Mouse (Mus musculus): ENCODE results near the gene Frat2. TPM values are rescaled to one million over a fixed set of nuclear protein-coding genes. Genes with fewer than 3 reads are reported as not detected.

The Frat2 gene
- 29.2 and 91.6 TPM in 2 replicates for polyA plus RNA-seq (2012; rRNA removed; ENCODE audit: low replicate concordance)

DNA sequence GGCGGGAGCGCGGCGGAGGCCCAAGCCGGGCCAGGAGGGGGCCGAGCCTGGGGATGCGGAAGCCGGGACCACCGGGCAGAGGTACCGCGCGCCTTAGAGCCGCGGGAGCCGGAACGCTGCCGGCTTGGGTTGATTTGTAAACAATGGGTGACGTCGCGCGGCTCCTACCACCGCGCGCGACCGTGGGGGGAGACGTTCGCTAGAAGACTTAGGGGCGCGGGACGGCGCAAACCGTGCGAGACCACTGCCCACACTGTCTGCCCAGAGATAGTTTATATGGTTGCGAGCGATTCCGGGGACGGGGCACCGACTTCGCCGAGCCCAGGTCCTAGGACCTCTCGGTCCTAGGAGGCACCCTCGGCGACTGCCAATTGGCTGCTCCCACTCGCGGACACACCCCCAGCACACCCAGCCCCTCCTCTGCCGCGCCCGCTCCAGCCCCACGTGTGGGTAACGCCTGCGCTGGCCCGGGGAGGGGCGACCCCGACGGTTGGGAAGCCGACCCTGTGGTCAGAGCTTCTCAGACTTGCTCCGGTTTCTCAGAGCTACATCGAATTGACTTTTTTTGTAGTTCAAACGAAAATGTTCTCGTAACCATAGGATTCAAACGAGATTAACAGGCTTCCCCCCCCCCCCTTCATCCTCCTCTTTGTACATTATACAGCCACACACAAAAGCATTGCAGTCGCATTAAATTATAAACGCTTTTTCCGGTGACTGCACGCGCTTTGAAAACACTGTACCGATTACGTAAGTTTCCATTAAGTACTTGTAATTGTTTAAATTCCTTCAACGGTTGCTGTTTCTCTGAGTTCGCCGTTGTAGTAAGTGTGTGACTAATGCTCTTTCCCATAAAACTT is at the start of gene Frat2:
Gene Frat2, minus strand, starts transcription at position 141 of the 860 bp plus-strand sequence.

DNA sequence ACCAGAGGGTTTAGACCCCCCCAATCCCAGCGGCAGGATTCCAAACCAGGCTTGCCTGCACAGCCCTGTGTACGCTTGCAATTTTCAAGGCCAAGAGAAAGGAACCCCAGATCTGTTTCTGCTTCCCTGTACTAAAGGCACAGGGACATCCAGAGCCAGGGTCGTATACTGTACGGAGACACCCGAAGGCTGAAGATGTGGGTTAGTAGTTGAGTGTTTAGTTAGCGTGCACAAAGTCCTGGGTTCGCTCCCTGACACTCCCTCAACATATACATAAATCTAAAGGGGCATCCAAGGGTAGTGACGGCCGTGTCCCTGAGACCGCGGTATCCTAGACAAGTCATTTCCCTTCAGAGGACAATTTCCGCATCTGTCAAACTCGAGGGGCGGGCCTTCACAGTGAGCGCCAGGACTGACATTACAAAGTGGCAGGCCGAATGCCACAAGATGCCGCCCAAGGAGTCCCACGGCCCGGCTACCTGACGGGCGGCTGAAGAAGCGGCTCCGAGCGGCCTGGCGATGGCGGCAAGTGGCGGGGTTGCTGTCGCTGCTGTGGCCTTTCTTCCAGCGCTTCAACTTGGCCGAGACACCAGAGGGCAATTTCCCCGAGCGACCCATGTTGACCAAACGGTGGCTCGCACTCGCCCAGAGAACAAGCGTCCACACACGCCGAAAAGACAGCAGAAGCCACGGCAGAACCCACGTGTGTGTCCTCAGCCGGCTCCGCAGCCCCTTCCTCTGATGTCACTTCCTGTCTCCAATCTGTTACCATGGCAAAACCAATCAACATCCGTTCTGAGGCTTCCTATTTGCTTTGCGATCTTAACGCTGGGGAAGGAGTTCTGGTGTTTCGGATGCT is 47.8 kb upstream of the Frat2 start, which contains the start of gene Rrp12:
Gene Rrp12, minus strand, starts transcription at position 714 of the 859 bp plus-strand sequence.

DNA sequence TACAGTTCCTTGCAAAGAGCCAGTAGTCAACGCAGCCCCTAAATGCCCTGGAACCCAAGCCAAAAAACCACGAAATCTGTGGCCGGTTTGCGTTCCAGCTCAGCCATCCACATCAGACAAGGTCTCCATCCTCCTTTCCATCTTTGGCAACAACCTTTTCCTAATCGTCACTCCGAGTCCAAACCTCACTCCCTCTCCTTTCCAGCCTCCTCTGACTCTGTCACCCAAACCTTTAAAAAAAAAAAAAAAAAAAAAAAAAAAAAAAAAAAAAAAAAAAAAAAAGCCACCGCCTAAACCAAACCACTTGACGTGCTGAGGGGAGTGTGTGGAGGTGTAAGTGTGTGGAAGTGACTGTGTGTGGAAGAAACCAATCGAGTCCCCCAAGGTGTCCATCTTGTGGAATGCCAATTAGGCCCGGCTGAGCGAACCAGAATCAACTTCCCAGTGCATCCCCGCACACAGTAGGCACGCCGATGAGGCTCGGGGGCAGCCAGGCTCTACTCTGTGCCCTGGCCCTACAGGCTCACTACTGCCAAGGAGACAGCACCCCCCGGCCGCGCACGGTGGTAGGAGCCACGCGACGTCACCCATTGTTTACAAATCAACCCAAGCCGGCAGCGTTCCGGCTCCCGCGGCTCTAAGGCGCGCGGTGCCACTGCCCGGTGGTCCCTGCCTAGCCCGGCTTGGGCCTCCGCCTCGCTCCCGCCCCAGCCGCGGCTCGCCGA is 18.4 kb downstream of the Frat2 start, which contains the start of gene Frat1:
Gene Frat1, plus strand, starts transcription at position 590 of the 725 bp plus-strand sequence.

GRCm38 (mm10) chr19:41801742-41802369 is 46.1 kb downstream of the Frat2 start, which contains the start of gene Arhgap19:
Gene Arhgap19, minus strand, starts transcription at chr19:41802047.

Other genes starting within 250 kb of the Frat2 start
- gene Slit1, start 104.5 kb downstream of the Frat2 start, polyA plus RNA-seq (2012; rRNA removed; ENCODE audit: low replicate concordance) = 0.32 and 0.40 TPM in 2 replicates
- gene Arhgap19, start 46.1 kb downstream of the Frat2 start, polyA plus RNA-seq (2012; rRNA removed; ENCODE audit: low replicate concordance) = 0.93 and 1.5 TPM in 2 replicates
- gene Frat1, start 18.2 kb downstream of the Frat2 start, polyA plus RNA-seq (2012; rRNA removed; ENCODE audit: low replicate concordance) = 18.4 and 49.1 TPM in 2 replicates
- 2.8 and 2.9 TPM in 2 replicates for gene Rrp12, start 48.0 kb upstream of the Frat2 start, polyA plus RNA-seq (2012; rRNA removed; ENCODE audit: low replicate concordance)
- gene Pgam1, start 63.8 kb upstream of the Frat2 start, polyA plus RNA-seq (2012; rRNA removed; ENCODE audit: low replicate concordance) = 189 and 241 TPM in 2 replicates
- 1.5 and 5.1 TPM in 2 replicates for gene Exosc1, start 85.3 kb upstream of the Frat2 start, polyA plus RNA-seq (2012; rRNA removed; ENCODE audit: low replicate concordance)
- 28.6 and 43.7 TPM in 2 replicates for gene Zdhhc16, start 85.3 kb upstream of the Frat2 start, polyA plus RNA-seq (2012; rRNA removed; ENCODE audit: low replicate concordance)
- 32.3 and 33.0 TPM in 2 replicates for gene Mms19, start 133.0 kb upstream of the Frat2 start, polyA plus RNA-seq (2012; rRNA removed; ENCODE audit: low replicate concordance)
- gene Ubtd1, start 133.6 kb upstream of the Frat2 start, polyA plus RNA-seq (2012; rRNA removed; ENCODE audit: low replicate concordance) = 8.4 and 11.7 TPM in 2 replicates
- gene Ankrd2, start 187.9 kb upstream of the Frat2 start, polyA plus RNA-seq (2012; rRNA removed; ENCODE audit: low replicate concordance) = not detected in 2 replicates
- gene Hoga1, start 197.5 kb upstream of the Frat2 start, polyA plus RNA-seq (2012; rRNA removed; ENCODE audit: low replicate concordance) = 2.5 and 2.9 TPM in 2 replicates
- gene 4933411K16Rik, start 204.1 kb upstream of the Frat2 start, polyA plus RNA-seq (2012; rRNA removed; ENCODE audit: low replicate concordance) = 0.23 TPM in 1 of 2 replicates, not detected in the other
- 1.1 and 2.1 TPM in 2 replicates for gene Morn4, start 238.2 kb upstream of the Frat2 start, polyA plus RNA-seq (2012; rRNA removed; ENCODE audit: low replicate concordance)
- gene Pi4k2a, start 242.3 kb upstream of the Frat2 start, polyA plus RNA-seq (2012; rRNA removed; ENCODE audit: low replicate concordance) = 17.0 and 24.9 TPM in 2 replicates